Mouse (Mus musculus) cortical plate, adult 2 months (tissue): ENCODE measurements at regions not wholly inside any gene's neighbourhood (a gene's known extent, or its start where the extent isn't known, plus 50 kb on each side); places are given as distances from the start of the nearest gene placed in this dataset.

Experiments
- CTCF ChIP-seq: fragments of 200-500 bp; IDR thresholded peaks from 2 replicates; pipeline ENCODE4 v1.5.1; 2011; ENCODE audit warnings: mild to moderate bottlenecking, control low read depth, low read length; ENCODE audit not compliant: insufficient read depth; ENCODE audit errors: extremely low read depth
- POLR2A ChIP-seq: fragments of 200-500 bp; IDR thresholded peaks from 2 replicates; pipeline ENCODE4 v1.6.1; 2011; ENCODE audit warnings: mild to moderate bottlenecking, low read length, control low read depth; ENCODE audit not compliant: insufficient read depth; ENCODE audit errors: extremely low read depth

DNA sequence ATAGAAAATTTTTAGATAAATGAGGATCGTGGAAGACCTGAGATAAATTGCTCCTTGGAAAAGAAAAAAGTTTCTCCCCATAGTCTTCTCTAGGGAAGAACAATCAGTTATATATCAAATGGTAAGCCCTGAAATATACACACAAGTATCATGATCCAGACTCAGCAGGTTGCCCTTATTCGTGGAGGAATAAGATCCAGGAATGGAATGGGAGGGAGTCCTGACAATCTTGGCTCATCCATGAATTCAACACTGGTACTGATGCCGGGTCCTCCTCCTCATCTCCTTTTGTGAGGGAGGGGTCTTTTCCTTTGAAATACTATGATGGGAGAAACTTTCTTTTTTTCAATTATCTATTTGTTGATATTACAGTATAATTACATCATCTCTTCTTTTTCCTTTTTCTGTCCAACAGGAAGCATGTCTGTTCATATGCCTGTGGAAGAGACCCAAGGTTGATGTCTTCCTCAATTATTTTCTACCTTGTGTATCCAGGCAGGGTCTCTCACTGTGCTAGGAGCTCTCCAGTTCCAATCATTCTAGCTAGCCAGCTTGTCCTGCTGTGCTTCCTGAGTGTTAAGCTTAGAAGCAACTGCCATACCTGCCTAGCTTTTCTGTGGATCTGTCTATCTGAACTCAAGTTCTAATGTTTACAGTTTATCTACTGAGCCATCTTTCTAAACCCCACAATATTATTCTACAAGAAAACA lies 343.6 kb upstream of the Arhgap42 start:
- no peak for TF ChIP-seq CTCF
- TF ChIP-seq POLR2A: no peak
